Mouse (Mus musculus): ENCODE measurements at regions not wholly inside any gene's neighbourhood (a gene's known extent, or its start where the extent isn't known, plus 50 kb on each side); places are given as distances from the start of the nearest gene placed in this dataset.

- no peak for TF ChIP-seq CTCF (IDR thresholded peaks at IDR 0.05)
- peak; percentile 25; the same call in 1 of the 2 replicates for TF ChIP-seq EP300 (IDR thresholded peaks at IDR 0.05)
Measured at GRCm38 (mm10) chr13:99123476-99124140, 61.0 kb upstream of the Zfp366 start.

All from lung, postnatal 0 days (tissue).